Mouse (Mus musculus): Measurements from ENCODE around the gene Apc2. TPM values are rescaled to one million over a fixed set of nuclear protein-coding genes. Genes with fewer than 3 reads are reported as not detected.

The Apc2 gene
- total and polyA plus RNA-seq, 3 experiments = 0.07 to 0.13 TPM; not detected in 1

- peaks cover 0 to 12% of the 10 kb centered on the region in 2 experiments; a peak in 2 of 4 replicates for H3K4me1 ChIP-seq (ENCODE audit: control insufficient read depth in 1 of 2, insufficient read depth in 2 of 2)
- dilution Hi-C loops (cut with MboI; ENCODE audit: extremely low pct_ligation_motif_present, extremely low pct_unique_long_range_greater_than_20kb, low sequenced_read_pairs) (no loop called here), in situ Hi-C loops (cut with MboI; ENCODE audit: low pct_ligation_motif_present, low pct_unique_long_range_greater_than_20kb, low sequenced_read_pairs) (no loop called here)
- H3K36me3 ChIP-seq (replicated peaks in 1 of 2; ENCODE audit: control insufficient read depth in 1 of 2, insufficient read depth in 1 of 2, low read length in 1 of 2) = no peaks in the 10 kb centered on the region
- peaks cover 30% of the 10 kb centered on the region for H3K27me3 ChIP-seq (replicated peaks)
- no peak overlapping the region for H3K4me2 ChIP-seq (ENCODE audit: insufficient read depth, low read depth, poor library complexity, severe bottlenecking)
- no peaks in the 10 kb centered on the region for H3K79me2 ChIP-seq (replicated peaks; ENCODE audit: control insufficient read depth, extremely low read depth, insufficient read depth, poor library complexity, severe bottlenecking)
- no peak overlapping the region for H3K27ac ChIP-seq (ENCODE audit: insufficient read depth, low read depth)
- H3K9ac ChIP-seq (ENCODE audit: insufficient read depth, low read depth) = no peak overlapping the region
- no peak for DNase-seq (ENCODE audit: extremely low read depth)
- peaks cover 19% of the 10 kb centered on the region for H3K9me3 ChIP-seq (replicated peaks; ENCODE audit: low read length)
- TF ChIP-seq UBTF (IDR thresholded peaks at IDR 0.05; ENCODE audit: low read depth, low read length) (no peak), NRF1 (IDR thresholded peaks at IDR 0.05; ENCODE audit: low read depth, low read length) (no peak), ZC3H11A (IDR thresholded peaks at IDR 0.05; ENCODE audit: low read depth, low read length) (no peak), JUN (IDR thresholded peaks at IDR 0.05; ENCODE audit: insufficient read depth, low read depth, low read length) (no peak), CHD1 (IDR thresholded peaks at IDR 0.05; ENCODE audit: low read depth, low read length) (no peak), MEF2A (IDR thresholded peaks at IDR 0.05; ENCODE audit: borderline replicate concordance, low read depth, low read length) (no peak), ZKSCAN1 (IDR thresholded peaks at IDR 0.05; ENCODE audit: borderline replicate concordance, low read depth, low read length) (no peak), GABPA (IDR thresholded peaks at IDR 0.05; ENCODE audit: insufficient replicate concordance, low read depth, low read length) (no peak), EP300 (IDR thresholded peaks at IDR 0.05; ENCODE audit: low read length) (no peak), MAFK (IDR thresholded peaks at IDR 0.05; ENCODE audit: insufficient replicate concordance, low read length) (no peak), MYC (IDR thresholded peaks at IDR 0.05; ENCODE audit: low read depth, low read length) (no peak), JUND (conservative IDR thresholded peaks at IDR 0.05; ENCODE audit: low read depth, low read length) (no peak), PAX5 (IDR thresholded peaks at IDR 0.05; ENCODE audit: low read length) (no peak)
- H3K4me3 ChIP-seq (replicated peaks in 1 of 3; ENCODE audit: low read depth in 2 of 3, low read length in 2 of 3, poor library complexity in 1 of 3) = no peak overlapping the region
Measured at GRCm38 (mm10) chr10:80341491-80342304, 45.9 kb downstream of the Apc2 start.

- H3K79me2 ChIP-seq (replicated peaks; ENCODE audit: control insufficient read depth, extremely low read depth, insufficient read depth, poor library complexity, severe bottlenecking) = no peaks in the 10 kb centered on the region
- DNase-seq (ENCODE audit: extremely low read depth) = no peak
- no peak for TF ChIP-seq CTCF (conservative IDR thresholded peaks at IDR 0.05 in 1 of 2, IDR thresholded peaks at IDR 0.05 in 1 of 2; ENCODE audit: low read depth in 2 of 2, low read length in 2 of 2)
- TF ChIP-seq IRF4 (IDR thresholded peaks at IDR 0.05; ENCODE audit: low read depth, low read length) = no peak
- TF ChIP-seq JUND (conservative IDR thresholded peaks at IDR 0.05; ENCODE audit: low read depth, low read length) = no peak
- TF ChIP-seq POLR2A (IDR thresholded peaks at IDR 0.05; ENCODE audit: low read depth, low read length) = no peak
- TF ChIP-seq ZC3H11A (IDR thresholded peaks at IDR 0.05; ENCODE audit: low read depth, low read length) = no peak
- no peak overlapping the region for H3K9ac ChIP-seq (ENCODE audit: insufficient read depth, low read depth)
- H3K4me1 ChIP-seq (ENCODE audit: control insufficient read depth in 1 of 2, insufficient read depth in 2 of 2) = peaks cover 0 to 11% of the 10 kb centered on the region in 2 experiments; a peak in 2 of 4 replicates
- no peaks in the 10 kb centered on the region for H3K36me3 ChIP-seq (replicated peaks in 1 of 2; ENCODE audit: control insufficient read depth in 1 of 2, insufficient read depth in 1 of 2, low read length in 1 of 2)
- H3K9me3 ChIP-seq (replicated peaks; ENCODE audit: low read length) = peaks cover 19% of the 10 kb centered on the region
- H3K4me3 ChIP-seq (replicated peaks in 1 of 3; ENCODE audit: low read depth in 2 of 3, low read length in 2 of 3, poor library complexity in 1 of 3) = no peak overlapping the region
- in situ Hi-C loops (cut with MboI; ENCODE audit: low pct_ligation_motif_present, low pct_unique_long_range_greater_than_20kb, low sequenced_read_pairs) (no loop called here), dilution Hi-C loops (cut with MboI; ENCODE audit: extremely low pct_ligation_motif_present, extremely low pct_unique_long_range_greater_than_20kb, low sequenced_read_pairs) (no loop called here)
- peaks cover 35% of the 10 kb centered on the region for H3K27me3 ChIP-seq (replicated peaks)
- no peak overlapping the region for H3K4me2 ChIP-seq (ENCODE audit: insufficient read depth, low read depth, poor library complexity, severe bottlenecking)
- no peak overlapping the region for H3K27ac ChIP-seq (ENCODE audit: insufficient read depth, low read depth)
Measured at GRCm38 (mm10) chr10:80342305-80342748, 46.5 kb downstream of the Apc2 start.
